Mouse (Mus musculus): ENCODE measurements around the gene Gstp2. TPM values are rescaled to one million over a fixed set of nuclear protein-coding genes. Genes with fewer than 3 reads are reported as not detected.

Gstp2 gene
- polyA plus RNA-seq, 1 experiment from 2014 or later: 1.3 TPM

DNA sequence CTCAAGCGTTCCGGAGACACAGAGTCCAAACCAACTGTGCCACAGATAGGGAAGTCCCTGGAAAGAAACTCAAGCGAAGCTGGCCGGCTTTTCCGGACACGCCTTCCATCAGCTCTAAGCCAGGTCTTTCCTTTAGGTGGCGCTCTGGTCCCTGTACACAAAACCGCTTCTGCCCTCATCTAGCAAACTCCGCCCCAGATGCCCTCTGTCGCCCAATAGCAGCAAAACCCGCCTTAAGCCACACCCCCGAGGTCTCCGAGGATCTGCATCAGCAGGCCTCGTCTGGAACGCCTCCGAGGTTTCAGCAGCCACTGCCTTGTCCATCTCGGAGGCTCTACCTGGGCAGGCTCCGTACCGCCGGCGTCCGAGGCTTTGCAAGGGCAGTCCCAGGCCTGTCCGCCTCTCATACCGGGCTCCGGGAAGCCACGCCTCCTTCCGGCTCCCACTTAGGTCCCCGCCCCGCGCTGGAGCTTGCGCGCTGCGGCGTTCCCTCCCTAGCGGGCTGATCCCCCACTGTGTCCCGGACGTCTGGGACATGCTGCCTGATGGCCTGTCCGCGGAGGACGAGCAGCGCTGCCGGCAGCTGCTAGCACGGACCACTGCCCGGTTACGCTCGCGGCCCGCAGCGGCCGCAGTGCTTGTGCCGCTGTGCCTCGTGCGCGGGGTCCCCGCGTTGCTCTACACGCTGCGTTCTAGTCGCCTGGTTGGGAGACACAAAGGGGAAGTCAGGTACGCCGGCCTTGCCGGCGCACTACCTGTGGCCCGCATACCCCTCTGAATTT, 45.5 kb downstream of the Gstp2 start, which contains the start of the genes Nudt8 and Gm49405:
TSS of gene Nudt8 (plus strand) at position 462 of the 782 bp plus-strand sequence.
TSS of gene Gm49405 (plus strand) at position 508 of the 782 bp plus-strand sequence.
- Histone ChIP-seq H3K36me3 (no peaks in the 10 kb centered on the region), H3K4me2 (replicated peaks) (peak within 1 kb of the TSS; percentile 70), H3K9me3 (no peaks in the 10 kb centered on the region), H3K9ac (replicated peaks) (peak within 1 kb of the TSS; percentile 87), H3K4me1 (peaks cover 15% of the 10 kb centered on the region), H3K4me3 (peak within 1 kb of the TSS; percentile 64), H3K27ac (replicated peaks) (peak within 1 kb of the TSS; percentile 96), H3K27me3 (no peaks in the 10 kb centered on the region)
- ATAC-seq (replicated peaks): peak; percentile 90
- 0% methylated on average over 64 of the region's 64 CpGs for WGBS

- Histone ChIP-seq H3K36me3 (no peaks in the 10 kb centered on the region), H3K9me3 (no peaks in the 10 kb centered on the region), H3K27me3 (no peaks in the 10 kb centered on the region; the same call in 1 of the 2 replicates), H3K4me1 (peaks cover 15% of the 10 kb centered on the region), H3K4me2 (replicated peaks) (peak overlapping the region; percentile 70; the same call in 1 of the 2 replicates), H3K9ac (replicated peaks) (no peak overlapping the region), H3K4me3 (0 out of 2 replicates have a peak overlapping the region, but pooled peaks have one; percentile 5), H3K27ac (replicated peaks) (no peak overlapping the region)
- no peak for ATAC-seq (replicated peaks)
- WGBS: 81% methylated on average over 9 of the region's 9 CpGs
Measured at GRCm38 (mm10) chr19:3999121-3999730, 46.6 kb downstream of the Gstp2 start.

GRCm38 (mm10) chr19:3998335-3998734, 47.5 kb downstream of the Gstp2 start:
- Histone ChIP-seq H3K4me3 (no peak overlapping the region), H3K4me2 (replicated peaks) (no peak overlapping the region), H3K4me1 (peaks cover 15% of the 10 kb centered on the region), H3K9me3 (no peaks in the 10 kb centered on the region), H3K27ac (replicated peaks) (no peak overlapping the region), H3K9ac (replicated peaks) (no peak overlapping the region), H3K36me3 (no peaks in the 10 kb centered on the region), H3K27me3 (no peaks in the 10 kb centered on the region; the same call in 1 of the 2 replicates)
- ATAC-seq (replicated peaks): no peak
- WGBS: 74% methylated on average over 8 of the region's 8 CpGs

DNA sequence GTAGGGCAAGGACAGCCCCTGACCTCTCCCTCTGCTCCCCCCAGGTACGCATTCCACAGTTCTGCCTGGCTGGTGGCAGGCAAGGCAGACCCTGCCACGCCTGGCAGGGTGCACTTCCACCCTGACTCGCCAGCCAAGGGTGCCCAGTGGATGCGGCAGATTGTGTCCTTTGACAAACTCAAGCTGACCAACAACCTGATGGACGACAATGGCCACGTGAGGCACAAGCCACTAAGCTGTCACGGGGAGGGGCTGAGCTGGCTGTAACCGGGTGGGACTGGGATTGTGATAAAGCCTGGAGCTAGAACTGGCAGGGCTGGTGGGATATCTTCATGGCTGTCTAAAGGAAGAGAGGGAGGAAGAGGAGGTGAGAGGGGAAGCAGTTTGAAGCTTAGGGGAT, 48.6 kb downstream of the Gstp2 start:
- WGBS: 65% methylated on average over 8 of the region's 8 CpGs
- ATAC-seq (replicated peaks): no peak
- H3K9ac ChIP-seq (replicated peaks): no peak overlapping the region
- H3K4me2 ChIP-seq (replicated peaks): no peak overlapping the region
- H3K4me1 ChIP-seq: peaks cover 15% of the 10 kb centered on the region
- H3K36me3 ChIP-seq: no peaks in the 10 kb centered on the region
- H3K27ac ChIP-seq (replicated peaks): no peak overlapping the region
- H3K9me3 ChIP-seq: no peaks in the 10 kb centered on the region
- no peak overlapping the region for H3K4me3 ChIP-seq
- H3K27me3 ChIP-seq: no peaks in the 10 kb centered on the region; the same call in 1 of the 2 replicates

DNA sequence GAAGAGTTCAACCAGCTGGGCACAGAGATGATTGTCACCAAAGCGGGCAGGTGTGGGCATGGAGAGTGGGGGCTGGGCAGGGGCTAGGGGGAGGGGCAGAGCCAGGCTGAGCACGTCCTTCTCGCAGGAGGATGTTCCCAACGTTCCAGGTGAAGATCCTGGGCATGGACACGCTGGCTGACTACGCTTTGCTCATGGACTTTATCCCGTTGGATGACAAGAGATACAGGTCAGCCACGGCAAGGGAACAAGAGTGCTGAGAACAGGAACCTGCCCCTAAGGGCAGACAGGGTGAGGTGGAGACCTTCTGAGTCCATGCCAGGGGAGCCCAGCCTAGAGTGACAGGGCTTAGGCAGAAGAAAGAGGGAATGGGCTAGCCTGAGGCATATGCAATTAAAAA, 49.1 kb downstream of the Gstp2 start:
- no peak overlapping the region for H3K4me2 ChIP-seq (replicated peaks)
- WGBS: 84% methylated on average over 8 of the region's 8 CpGs
- no peaks in the 10 kb centered on the region for H3K36me3 ChIP-seq
- ATAC-seq (replicated peaks): no peak
- H3K9me3 ChIP-seq: no peaks in the 10 kb centered on the region
- no peak overlapping the region for H3K4me3 ChIP-seq
- H3K4me1 ChIP-seq: peaks cover 15% of the 10 kb centered on the region
- H3K27ac ChIP-seq (replicated peaks): no peak overlapping the region
- H3K9ac ChIP-seq (replicated peaks): no peak overlapping the region
- H3K27me3 ChIP-seq: no peaks in the 10 kb centered on the region; the same call in 1 of the 2 replicates

GRCm38 (mm10) chr19:3996106-3996505, 49.7 kb downstream of the Gstp2 start:
- 70% methylated on average over 7 of the region's 7 CpGs for WGBS
- H3K9ac ChIP-seq (replicated peaks): no peak overlapping the region

DNA sequence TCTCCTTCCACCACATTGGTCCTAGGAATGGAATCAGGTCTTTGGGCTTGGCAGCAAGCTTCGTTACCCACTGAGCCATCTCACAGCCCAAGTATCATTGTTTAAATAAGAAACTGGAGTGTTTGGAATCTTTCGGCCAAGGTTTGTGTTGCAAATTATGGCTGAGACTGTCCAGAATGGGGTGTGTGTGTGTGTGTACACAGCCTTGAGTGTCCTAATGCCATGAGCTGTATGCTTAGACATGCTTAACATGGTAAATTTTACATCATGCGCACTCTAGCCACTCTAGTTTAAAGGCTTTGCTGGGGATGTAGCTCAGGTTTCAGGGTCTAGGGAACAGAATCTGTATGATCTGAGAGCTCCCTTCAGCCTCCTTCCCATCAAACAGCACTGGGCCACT, 50.3 kb downstream of the Gstp2 start:
- ATAC-seq (replicated peaks): no peak
- peaks cover 7% of the 10 kb centered on the region for H3K4me1 ChIP-seq
- no peak overlapping the region for H3K27ac ChIP-seq (replicated peaks)
- no peaks in the 10 kb centered on the region for H3K9me3 ChIP-seq
- H3K9ac ChIP-seq (replicated peaks): no peak overlapping the region
- H3K36me3 ChIP-seq: no peaks in the 10 kb centered on the region
- no peak overlapping the region for H3K4me3 ChIP-seq
- no peaks in the 10 kb centered on the region; the same call in 1 of the 2 replicates for H3K27me3 ChIP-seq
- 89% methylated on average over 3 of the region's 3 CpGs for WGBS
- H3K4me2 ChIP-seq (replicated peaks): no peak overlapping the region

More at GRCm38 (mm10) chr19:3996106-3996505, 49.7 kb downstream of the Gstp2 start:
- Histone ChIP-seq H3K4me3 (no peak overlapping the region), H3K4me2 (replicated peaks) (no peak overlapping the region), H3K4me1 (peaks cover 10% of the 10 kb centered on the region), H3K9me3 (no peaks in the 10 kb centered on the region), H3K27ac (replicated peaks) (no peak overlapping the region), H3K36me3 (no peaks in the 10 kb centered on the region), H3K27me3 (no peaks in the 10 kb centered on the region; the same call in 1 of the 2 replicates)
- no peak for ATAC-seq (replicated peaks)

- Histone ChIP-seq H3K27me3 (no peaks in the 10 kb centered on the region; the same call in 1 of the 2 replicates), H3K4me3 (no peak overlapping the region), H3K4me1 (peaks cover 6% of the 10 kb centered on the region), H3K9me3 (no peaks in the 10 kb centered on the region), H3K9ac (replicated peaks) (no peak overlapping the region), H3K36me3 (no peaks in the 10 kb centered on the region), H3K4me2 (replicated peaks) (no peak overlapping the region), H3K27ac (replicated peaks) (no peak overlapping the region)
- ATAC-seq (replicated peaks): no peak
- 74% methylated on average over 6 of the region's 6 CpGs for WGBS
Measured at GRCm38 (mm10) chr19:3994932-3995331, 50.9 kb downstream of the Gstp2 start.

DNA sequence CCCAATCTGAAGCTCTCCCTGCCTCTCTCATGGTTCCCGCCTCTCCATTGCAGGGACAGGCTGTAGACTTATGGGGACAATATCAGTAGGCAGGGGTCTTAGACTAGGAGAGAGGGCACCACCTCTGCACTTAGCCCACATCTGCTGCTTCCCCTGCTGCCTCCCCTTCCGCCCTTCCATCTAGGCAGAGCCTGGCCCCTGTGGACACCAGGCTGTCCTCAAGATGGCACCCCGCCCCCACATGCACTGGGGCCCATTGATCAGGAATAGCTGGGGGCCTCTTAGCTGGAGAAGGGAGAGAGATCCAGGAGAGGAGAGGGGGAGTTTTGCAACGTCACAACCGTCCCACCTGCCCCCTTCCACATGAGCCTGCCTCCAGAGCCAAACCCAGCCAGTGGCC, 53.4 kb downstream of the Gstp2 start, which contains the start of gene Tbx10:
TSS of gene Tbx10 (plus strand) at position 337 of the 400 bp plus-strand sequence.
- 51% methylated on average over 5 of the region's 5 CpGs for WGBS
- Histone ChIP-seq H3K36me3 (no peaks in the 10 kb centered on the region), H3K9ac (replicated peaks) (no peak within 1 kb of the TSS), H3K4me1 (no peaks in the 10 kb centered on the region), H3K27ac (replicated peaks) (no peak within 1 kb of the TSS), H3K4me3 (no peak within 1 kb of the TSS), H3K9me3 (no peaks in the 10 kb centered on the region), H3K4me2 (replicated peaks) (no peak within 1 kb of the TSS), H3K27me3 (no peaks in the 10 kb centered on the region; the same call in 1 of the 2 replicates)
- ATAC-seq (replicated peaks): no peak

- Histone ChIP-seq H3K27ac (replicated peaks) (no peak overlapping the region), H3K4me1 (no peaks in the 10 kb centered on the region), H3K9ac (replicated peaks) (no peak overlapping the region)
Measured at GRCm38 (mm10) chr19:3991966-3992365, 53.9 kb downstream of the Gstp2 start.

DNA sequence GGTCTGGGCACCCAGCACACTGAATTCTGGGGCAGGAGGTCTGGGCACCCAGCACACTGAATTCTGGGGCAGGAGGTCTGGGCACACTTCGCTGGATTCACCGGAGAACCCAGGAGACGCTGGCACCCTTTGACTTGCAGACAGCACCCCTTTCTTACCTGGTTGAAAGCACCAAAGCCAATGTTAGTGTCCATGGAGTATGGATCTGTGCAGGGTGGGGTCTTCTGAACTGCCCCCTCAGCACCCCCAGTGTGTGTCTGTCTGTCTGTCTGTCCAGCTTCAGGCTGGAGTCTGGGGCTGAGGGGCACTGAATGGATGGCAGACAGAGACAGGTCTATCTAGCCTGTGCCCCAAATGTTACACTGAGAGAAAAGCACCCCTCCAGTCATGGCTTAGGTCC, 54.3 kb downstream of the Gstp2 start:
- 96% methylated on average over 3 of the region's 3 CpGs for WGBS
- Histone ChIP-seq H3K27me3 (no peaks in the 10 kb centered on the region; the same call in 1 of the 2 replicates), H3K9me3 (no peaks in the 10 kb centered on the region), H3K4me2 (replicated peaks) (no peak overlapping the region), H3K36me3 (no peaks in the 10 kb centered on the region), H3K4me1 (no peaks in the 10 kb centered on the region), H3K4me3 (no peak overlapping the region), H3K9ac (replicated peaks) (no peak overlapping the region), H3K27ac (replicated peaks) (no peak overlapping the region)
- no peak for ATAC-seq (replicated peaks)

More at GRCm38 (mm10) chr19:3991966-3992365, 53.9 kb downstream of the Gstp2 start:
- Histone ChIP-seq H3K4me2 (replicated peaks) (no peak overlapping the region), H3K36me3 (no peaks in the 10 kb centered on the region), H3K4me3 (no peak overlapping the region), H3K27me3 (no peaks in the 10 kb centered on the region; the same call in 1 of the 2 replicates), H3K9me3 (no peaks in the 10 kb centered on the region)
- 84% methylated on average over 3 of the region's 3 CpGs for WGBS
- no peak for ATAC-seq (replicated peaks)

DNA sequence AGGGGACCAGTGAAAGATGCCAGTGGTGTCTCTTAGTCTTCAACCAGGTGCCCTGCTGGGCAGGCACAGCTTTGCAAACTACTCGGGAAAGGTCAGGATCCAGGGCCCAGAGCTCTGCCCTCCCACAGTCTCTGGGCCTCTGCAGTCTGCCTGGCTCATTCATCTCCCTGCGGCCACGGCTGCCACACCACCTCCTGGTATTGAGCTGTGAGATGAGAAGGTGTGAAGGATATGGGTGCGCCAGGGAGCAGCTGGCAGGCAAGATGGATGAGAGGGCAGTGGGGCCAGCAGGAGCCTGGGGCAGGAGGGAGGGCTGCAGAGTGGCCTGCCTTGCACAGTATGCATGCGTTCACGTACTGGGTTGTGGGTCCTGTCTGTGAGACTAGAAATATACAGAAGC, 55.0 kb downstream of the Gstp2 start:
- no peak overlapping the region for H3K4me3 ChIP-seq
- WGBS: 70% methylated on average over 6 of the region's 6 CpGs
- no peaks in the 10 kb centered on the region for H3K9me3 ChIP-seq
- no peak overlapping the region for H3K9ac ChIP-seq (replicated peaks)
- H3K4me2 ChIP-seq (replicated peaks): no peak overlapping the region
- no peaks in the 10 kb centered on the region for H3K36me3 ChIP-seq
- H3K4me1 ChIP-seq: no peaks in the 10 kb centered on the region
- no peaks in the 10 kb centered on the region; the same call in 1 of the 2 replicates for H3K27me3 ChIP-seq
- H3K27ac ChIP-seq (replicated peaks): no peak overlapping the region
- ATAC-seq (replicated peaks): no peak
